Mouse (Mus musculus): ENCODE data around the gene Mrpl48. TPM values are rescaled to one million over a fixed set of nuclear protein-coding genes. Genes with fewer than 3 reads are reported as not detected.

Gene Mrpl48
- polyA plus RNA-seq, 1 experiment from 2014 or later: 94.8 TPM

DNA sequence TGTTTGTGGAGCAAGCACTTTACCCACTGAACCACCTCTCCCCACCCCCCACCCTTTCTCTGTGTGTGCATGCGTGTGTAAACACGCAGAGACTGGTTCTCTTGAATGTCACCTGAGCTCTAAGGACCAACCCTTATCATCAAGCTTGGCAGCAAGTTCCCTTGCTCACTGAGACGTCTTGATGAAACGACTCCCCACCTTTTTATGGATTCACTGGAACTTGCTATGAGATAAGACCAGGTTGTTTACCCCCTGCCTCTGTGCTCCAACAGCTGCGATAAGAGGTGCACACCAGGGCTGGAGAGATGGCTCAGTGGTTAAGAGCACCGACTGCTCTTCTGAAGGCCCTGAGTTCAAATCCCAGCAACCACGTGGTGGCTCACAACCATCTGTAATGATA lies 87.9 kb downstream of the Mrpl48 start:
- H3K9ac ChIP-seq (replicated peaks; ENCODE audit: low read depth, low read length): no peak overlapping the region
- H3K9me3 ChIP-seq (ENCODE audit: control insufficient read depth, low read depth, low read length): no peaks in the 10 kb centered on the region
- ATAC-seq (ENCODE audit: insufficient number of reproducible peaks, insufficient read depth, low FRiP score, low read depth): no peak
- no peaks in the 10 kb centered on the region for H3K4me1 ChIP-seq (ENCODE audit: control insufficient read depth, insufficient read depth, low read length)
- WGBS: 56% methylated on average over 7 of the region's 7 CpGs
- no peaks in the 10 kb centered on the region for H3K27me3 ChIP-seq (ENCODE audit: control insufficient read depth, insufficient read depth, low read length)
- H3K27ac ChIP-seq (ENCODE audit: low read length): no peak overlapping the region
- H3K36me3 ChIP-seq (ENCODE audit: control insufficient read depth, insufficient read depth, low read length): no peaks in the 10 kb centered on the region
- no peak overlapping the region for H3K4me2 ChIP-seq (replicated peaks; ENCODE audit: low read depth, low read length)
- no peak overlapping the region for H3K4me3 ChIP-seq (ENCODE audit: low read depth, low read length)

DNA sequence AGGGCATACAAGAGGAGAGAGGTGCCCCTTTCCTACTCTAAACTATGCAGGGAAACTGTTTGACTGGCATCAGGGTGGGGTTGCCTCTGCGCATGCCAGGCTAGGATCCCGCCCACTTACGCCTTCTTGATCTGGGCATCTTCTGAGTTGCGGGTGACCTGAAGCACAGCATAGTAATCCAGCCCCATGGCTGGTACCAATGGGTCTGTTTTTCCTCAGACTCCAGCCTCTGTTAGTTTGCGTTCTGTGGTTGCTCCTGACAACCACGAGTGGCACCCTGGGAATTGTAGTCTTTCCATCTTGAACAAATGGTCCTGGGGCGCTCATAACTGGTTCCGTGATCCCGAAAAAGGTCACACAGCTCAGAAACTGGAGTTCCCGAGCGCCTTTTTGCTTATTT lies 93.5 kb downstream of the Mrpl48 start, which contains the start of gene Dnajb13:
Gene Dnajb13, minus strand, starts transcription at position 388 of the 400 bp plus-strand sequence.
- no peak within 1 kb of the TSS for H3K4me3 ChIP-seq (ENCODE audit: low read depth, low read length)
- H3K27me3 ChIP-seq (ENCODE audit: control insufficient read depth, insufficient read depth, low read length): no peaks in the 10 kb centered on the region
- no peak for ATAC-seq (ENCODE audit: insufficient number of reproducible peaks, insufficient read depth, low FRiP score, low read depth)
- H3K36me3 ChIP-seq (ENCODE audit: control insufficient read depth, insufficient read depth, low read length): no peaks in the 10 kb centered on the region
- no peak within 1 kb of the TSS for H3K9ac ChIP-seq (replicated peaks; ENCODE audit: low read depth, low read length)
- no peaks in the 10 kb centered on the region for H3K4me1 ChIP-seq (ENCODE audit: control insufficient read depth, insufficient read depth, low read length)
- H3K4me2 ChIP-seq (replicated peaks; ENCODE audit: low read depth, low read length): no peak within 1 kb of the TSS
- 46% methylated on average over 11 of the region's 11 CpGs for WGBS
- H3K9me3 ChIP-seq (ENCODE audit: control insufficient read depth, low read depth, low read length): no peaks in the 10 kb centered on the region
- no peak within 1 kb of the TSS for H3K27ac ChIP-seq (ENCODE audit: low read length)

DNA sequence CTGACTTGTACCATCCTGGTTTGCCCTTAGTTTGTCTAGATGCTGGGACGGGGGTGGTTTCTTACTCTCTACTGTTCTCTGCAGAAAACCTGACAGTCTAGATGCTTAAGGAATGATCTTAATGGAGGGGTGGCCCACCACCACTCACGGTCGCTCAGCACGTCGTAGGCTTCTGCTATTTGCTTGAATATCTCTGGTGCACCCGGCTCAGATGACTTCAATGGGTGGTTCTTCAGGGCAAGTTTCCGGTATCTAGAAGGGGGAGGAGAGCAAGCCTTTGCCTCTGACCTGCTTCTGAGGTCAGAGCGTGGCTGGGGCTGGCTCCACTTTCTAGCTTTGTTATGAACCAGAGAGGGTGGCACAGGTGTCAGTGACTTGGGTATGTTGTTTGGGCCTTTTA lies 96.5 kb downstream of the Mrpl48 start:
- H3K36me3 ChIP-seq (ENCODE audit: control insufficient read depth, insufficient read depth, low read length): no peaks in the 10 kb centered on the region
- no peaks in the 10 kb centered on the region for H3K4me1 ChIP-seq (ENCODE audit: control insufficient read depth, insufficient read depth, low read length)
- H3K9ac ChIP-seq (replicated peaks; ENCODE audit: low read depth, low read length): no peak overlapping the region
- ATAC-seq (ENCODE audit: insufficient number of reproducible peaks, insufficient read depth, low FRiP score, low read depth): no peak
- no peaks in the 10 kb centered on the region for H3K27me3 ChIP-seq (ENCODE audit: control insufficient read depth, insufficient read depth, low read length)
- whole genome bisulfite sequencing: 76% methylated on average over 8 of the region's 8 CpGs
- H3K27ac ChIP-seq (ENCODE audit: low read length): no peak overlapping the region
- no peak overlapping the region for H3K4me3 ChIP-seq (ENCODE audit: low read depth, low read length)
- no peaks in the 10 kb centered on the region for H3K9me3 ChIP-seq (ENCODE audit: control insufficient read depth, low read depth, low read length)
- no peak overlapping the region for H3K4me2 ChIP-seq (replicated peaks; ENCODE audit: low read depth, low read length)

DNA sequence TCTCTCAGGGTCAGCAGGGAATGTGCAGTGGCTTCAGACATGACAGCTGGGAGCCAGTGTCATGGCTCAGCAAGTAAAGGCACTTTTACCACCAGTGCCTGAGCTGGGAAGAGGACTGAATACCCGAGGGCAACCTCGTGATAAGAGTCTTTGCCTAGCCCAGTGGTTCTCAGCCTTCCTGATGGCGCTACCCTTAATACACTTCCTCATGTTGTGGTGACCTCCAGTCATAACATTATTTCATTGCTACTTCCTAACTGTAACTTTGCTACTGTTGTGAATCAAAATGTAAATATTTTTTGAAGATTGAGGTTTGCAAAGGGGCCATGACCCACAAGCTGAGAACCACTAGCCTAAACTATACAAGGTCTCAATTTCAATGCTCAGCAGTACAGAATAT lies 99.4 kb downstream of the Mrpl48 start:
- H3K9ac ChIP-seq (replicated peaks; ENCODE audit: low read depth, low read length): no peak overlapping the region
- no peaks in the 10 kb centered on the region for H3K27me3 ChIP-seq (ENCODE audit: control insufficient read depth, insufficient read depth, low read length)
- no peaks in the 10 kb centered on the region for H3K9me3 ChIP-seq (ENCODE audit: control insufficient read depth, low read depth, low read length)
- H3K36me3 ChIP-seq (ENCODE audit: control insufficient read depth, insufficient read depth, low read length): no peaks in the 10 kb centered on the region
- no peak for ATAC-seq (ENCODE audit: insufficient number of reproducible peaks, insufficient read depth, low FRiP score, low read depth)
- no peak overlapping the region for H3K4me3 ChIP-seq (ENCODE audit: low read depth, low read length)
- no peaks in the 10 kb centered on the region for H3K4me1 ChIP-seq (ENCODE audit: control insufficient read depth, insufficient read depth, low read length)
- H3K4me2 ChIP-seq (replicated peaks; ENCODE audit: low read depth, low read length): no peak overlapping the region
- no peak overlapping the region for H3K27ac ChIP-seq (ENCODE audit: low read length)
- 51% methylated on average over 3 of the region's 3 CpGs for WGBS

DNA sequence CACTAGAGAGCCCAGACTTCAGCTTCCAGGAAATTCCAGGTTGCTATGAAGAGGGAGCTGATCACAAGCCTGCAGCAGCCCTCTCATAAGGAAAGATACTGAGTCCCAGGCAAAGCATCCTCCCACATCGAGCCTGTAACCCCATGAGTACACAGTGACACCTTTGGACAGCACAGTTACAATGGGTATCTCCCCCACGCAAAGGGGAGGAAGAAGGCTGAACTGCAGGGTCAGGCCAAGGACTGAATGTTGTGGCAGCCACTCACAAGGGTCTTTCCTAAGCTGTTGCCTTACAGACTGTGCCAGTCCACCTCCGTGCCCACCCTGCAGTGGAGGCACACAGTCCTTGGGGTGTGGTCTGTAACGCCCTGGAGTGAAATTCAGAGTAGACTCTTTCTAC lies 101.6 kb downstream of the Mrpl48 start:
- 71% methylated on average over 4 of the region's 4 CpGs for WGBS
- Histone ChIP-seq H3K36me3 (ENCODE audit: control insufficient read depth, insufficient read depth, low read length) (no peaks in the 10 kb centered on the region), H3K4me2 (replicated peaks; ENCODE audit: low read depth, low read length) (no peak overlapping the region), H3K27ac (ENCODE audit: low read length) (no peak overlapping the region), H3K4me1 (ENCODE audit: control insufficient read depth, insufficient read depth, low read length) (no peaks in the 10 kb centered on the region), H3K9me3 (ENCODE audit: control insufficient read depth, low read depth, low read length) (no peaks in the 10 kb centered on the region), H3K9ac (replicated peaks; ENCODE audit: low read depth, low read length) (no peak overlapping the region), H3K4me3 (ENCODE audit: low read depth, low read length) (no peak overlapping the region), H3K27me3 (ENCODE audit: control insufficient read depth, insufficient read depth, low read length) (no peaks in the 10 kb centered on the region)
- no peak for ATAC-seq (ENCODE audit: insufficient number of reproducible peaks, insufficient read depth, low FRiP score, low read depth)

DNA sequence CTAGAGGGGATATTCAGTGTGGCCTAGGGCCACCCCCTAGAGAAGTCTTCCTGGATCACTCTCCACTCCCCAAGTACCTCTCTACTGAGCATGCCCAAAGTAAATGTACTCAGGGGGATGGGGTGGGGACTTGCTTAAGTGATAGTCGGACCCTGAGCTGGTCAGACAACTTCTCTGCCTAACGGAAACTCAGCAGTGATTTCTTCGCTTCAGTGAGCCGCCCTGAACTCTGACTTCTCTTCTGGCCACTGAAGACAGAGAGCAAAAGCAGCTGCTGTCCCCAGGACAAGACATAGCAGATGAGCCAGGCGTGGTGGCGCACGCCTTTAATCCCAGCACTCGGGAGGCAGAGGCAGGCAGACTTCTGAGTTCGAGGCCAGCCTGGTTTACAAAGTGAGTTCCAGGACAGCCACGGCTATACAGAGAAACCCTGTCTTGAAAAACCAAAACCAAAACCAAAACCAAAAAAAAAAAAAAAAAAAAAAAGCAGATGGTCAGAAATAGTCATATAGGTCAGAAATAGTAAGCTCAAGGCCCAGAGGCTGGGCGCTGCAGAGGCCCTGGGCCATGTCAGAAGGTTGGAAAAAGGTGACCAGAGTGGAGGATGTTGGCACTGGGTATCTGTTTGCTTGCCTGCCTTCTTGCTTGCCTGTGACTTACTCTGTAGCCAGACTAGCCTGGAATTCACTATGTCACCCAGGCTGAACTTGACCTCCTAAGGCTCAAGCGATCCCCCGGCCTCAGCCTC lies 103.2 kb downstream of the Mrpl48 start:
- Histone ChIP-seq H3K27ac (ENCODE audit: low read length) (no peak overlapping the region), H3K27me3 (ENCODE audit: control insufficient read depth, insufficient read depth, low read length) (no peaks in the 10 kb centered on the region), H3K36me3 (ENCODE audit: control insufficient read depth, insufficient read depth, low read length) (0 out of 2 replicates have a peak, but pooled peaks cover under 1% of the 10 kb centered on the region), H3K4me3 (ENCODE audit: low read depth, low read length) (no peak overlapping the region), H3K4me1 (ENCODE audit: control insufficient read depth, insufficient read depth, low read length) (no peaks in the 10 kb centered on the region), H3K9me3 (ENCODE audit: control insufficient read depth, low read depth, low read length) (no peaks in the 10 kb centered on the region), H3K4me2 (replicated peaks; ENCODE audit: low read depth, low read length) (no peak overlapping the region), H3K9ac (replicated peaks; ENCODE audit: low read depth, low read length) (no peak overlapping the region)
- ATAC-seq (ENCODE audit: insufficient number of reproducible peaks, insufficient read depth, low FRiP score, low read depth): no peak
- 78% methylated on average over 13 of the region's 13 CpGs for WGBS

DNA sequence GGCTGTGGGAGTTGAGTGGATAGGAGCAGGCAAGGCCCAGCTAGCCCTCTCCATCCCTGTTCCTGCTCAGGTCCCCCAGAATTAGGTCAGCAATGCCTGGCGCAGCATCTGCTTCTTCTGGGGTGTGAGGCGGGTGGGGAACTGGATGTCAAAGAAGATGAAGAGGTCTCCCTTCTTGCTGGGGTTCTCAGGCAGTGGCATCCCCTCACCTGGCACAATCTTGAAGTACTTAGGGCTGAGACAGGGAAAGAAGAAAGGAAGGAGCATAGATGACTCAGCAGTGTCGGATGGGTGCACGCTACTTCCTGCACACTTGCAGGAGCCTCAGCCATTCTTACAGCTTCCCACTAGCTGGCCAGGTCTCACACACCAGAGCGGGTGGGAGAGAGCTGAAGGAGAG lies 105.0 kb downstream of the Mrpl48 start:
- Histone ChIP-seq H3K9me3 (ENCODE audit: control insufficient read depth, low read depth, low read length) (no peaks in the 10 kb centered on the region), H3K4me1 (ENCODE audit: control insufficient read depth, insufficient read depth, low read length) (no peaks in the 10 kb centered on the region), H3K4me2 (replicated peaks; ENCODE audit: low read depth, low read length) (no peak overlapping the region), H3K36me3 (ENCODE audit: control insufficient read depth, insufficient read depth, low read length) (peaks cover 18% of the 10 kb centered on the region), H3K27me3 (ENCODE audit: control insufficient read depth, insufficient read depth, low read length) (no peaks in the 10 kb centered on the region), H3K9ac (replicated peaks; ENCODE audit: low read depth, low read length) (no peak overlapping the region), H3K4me3 (ENCODE audit: low read depth, low read length) (no peak overlapping the region), H3K27ac (ENCODE audit: low read length) (no peak overlapping the region)
- no peak for ATAC-seq (ENCODE audit: insufficient number of reproducible peaks, insufficient read depth, low FRiP score, low read depth)
- 82% methylated on average over 5 of the region's 5 CpGs for WGBS

DNA sequence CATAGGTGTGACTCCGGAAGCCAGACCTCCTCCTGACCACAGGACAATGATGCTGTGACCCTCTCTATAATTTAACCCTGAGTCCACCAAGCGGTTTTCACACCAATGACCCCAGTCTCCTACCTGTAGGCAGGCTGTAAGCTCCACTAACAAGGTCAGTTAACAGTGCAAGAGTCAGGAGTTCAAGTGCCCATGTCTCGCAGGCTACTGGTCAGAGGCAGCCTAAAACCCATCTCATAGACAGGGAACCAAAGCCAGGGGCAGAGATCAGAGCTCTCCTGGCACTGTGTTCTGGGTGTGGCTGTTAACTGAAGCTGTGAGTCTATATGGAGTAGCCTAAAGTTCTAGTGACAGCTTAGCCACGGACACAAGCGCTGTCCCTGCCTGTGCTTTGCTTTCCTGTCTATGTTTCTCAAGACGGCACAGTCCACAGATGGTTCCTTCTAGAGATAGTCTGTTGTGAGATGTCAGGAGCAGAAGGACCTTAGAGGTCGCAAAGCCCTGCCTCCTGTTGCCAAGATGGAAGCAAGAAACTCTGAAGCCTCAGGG lies 105.7 kb downstream of the Mrpl48 start:
- Histone ChIP-seq H3K4me3 (ENCODE audit: low read depth, low read length) (no peak overlapping the region), H3K27me3 (ENCODE audit: control insufficient read depth, insufficient read depth, low read length) (no peaks in the 10 kb centered on the region), H3K4me1 (ENCODE audit: control insufficient read depth, insufficient read depth, low read length) (no peaks in the 10 kb centered on the region), H3K27ac (ENCODE audit: low read length) (no peak overlapping the region), H3K9me3 (ENCODE audit: control insufficient read depth, low read depth, low read length) (no peaks in the 10 kb centered on the region), H3K36me3 (ENCODE audit: control insufficient read depth, insufficient read depth, low read length) (peaks cover 23% of the 10 kb centered on the region), H3K4me2 (replicated peaks; ENCODE audit: low read depth, low read length) (no peak overlapping the region), H3K9ac (replicated peaks; ENCODE audit: low read depth, low read length) (no peak overlapping the region)
- no peak for ATAC-seq (ENCODE audit: insufficient number of reproducible peaks, insufficient read depth, low FRiP score, low read depth)
- WGBS: 72% methylated on average over 7 of the region's 7 CpGs
